Mouse (Mus musculus) myocyte (in vitro differentiated cells): ENCODE results near the gene Supt5. TPM values are rescaled to one million over a fixed set of nuclear protein-coding genes. Genes with fewer than 3 reads are reported as not detected.

Experiments
- H3K27me3 ChIP-seq: one replicate; pipeline ENCODE4 v1.6.1; 2011; ENCODE audit not compliant: control insufficient read depth, insufficient read depth, insufficient read length
- H3K36me3 ChIP-seq: one replicate; pipeline ENCODE4 v1.6.1; 2011; ENCODE audit not compliant: control insufficient read depth, insufficient read depth
- H3K4me2 ChIP-seq: one replicate; pipeline ENCODE4 v1.6.1; 2011; ENCODE audit warnings: low read depth, control low read depth
- H3K4me3 ChIP-seq: one replicate; pipeline ENCODE4 v1.5.1; 2011; ENCODE audit warnings: mild to moderate bottlenecking, control low read depth, moderate library complexity
- H3K79me2 ChIP-seq: one replicate; pipeline ENCODE4 v1.6.1; 2011; ENCODE audit not compliant: control insufficient read depth, insufficient read depth
- H3ac ChIP-seq: one replicate; pipeline ENCODE4 v1.6.1; 2011; ENCODE audit not compliant: control insufficient read depth, insufficient read length
- CEBPB ChIP-seq: IDR thresholded peaks from 2 replicates; pipeline ENCODE4 v1.6.1; 2011; ENCODE audit warnings: mild to moderate bottlenecking, moderate library complexity; ENCODE audit not compliant: poor library complexity, insufficient read depth, severe bottlenecking
- E2F4 ChIP-seq: IDR thresholded peaks from one replicate; pipeline ENCODE4 v1.6.1; 2011; ENCODE audit warnings: mild to moderate bottlenecking, control low read depth, moderate library complexity; ENCODE audit not compliant: insufficient read depth
- MAX ChIP-seq: IDR thresholded peaks from one replicate; pipeline ENCODE4 v1.6.1; 2011; ENCODE audit warnings: low read depth, mild to moderate bottlenecking, control low read depth
- MYOD1 ChIP-seq, 3 experiments: IDR thresholded peaks; one replicate each; pipeline ENCODE4 v1.6.1; 2011; ENCODE audit warnings: control low read depth in 2 of 3, low read depth in 2 of 3, mild to moderate bottlenecking in 2 of 3, moderate library complexity in 1 of 3; ENCODE audit not compliant: insufficient read length in 2 of 3, control insufficient read depth in 1 of 3
- MYOG ChIP-seq, 3 experiments: IDR thresholded peaks; one replicate each; pipeline ENCODE4 v1.6.1; 2011; ENCODE audit warnings: control low read depth in 2 of 3, low read depth in 2 of 3, mild to moderate bottlenecking in 2 of 3; ENCODE audit not compliant: insufficient read length in 2 of 3, control insufficient read depth in 1 of 3, insufficient read depth in 1 of 3
- POLR2A ChIP-seq: IDR thresholded peaks from one replicate; pipeline ENCODE4 v1.6.1; 2011; ENCODE audit warnings: low read depth, mild to moderate bottlenecking, control low read depth, moderate library complexity; ENCODE audit not compliant: insufficient read length
- POLR2AphosphoS2 ChIP-seq: IDR thresholded peaks from one replicate; pipeline ENCODE4 v1.6.1; 2011; ENCODE audit warnings: low read depth, control low read depth; ENCODE audit not compliant: insufficient read length
- REST ChIP-seq: IDR thresholded peaks from one replicate; pipeline ENCODE4 v1.6.1; 2011; ENCODE audit warnings: mild to moderate bottlenecking, control low read depth, moderate library complexity; ENCODE audit not compliant: insufficient read depth, insufficient read length
- SRF ChIP-seq: IDR thresholded peaks from one replicate; pipeline ENCODE4 v1.6.1; 2011; ENCODE audit warnings: low read depth; ENCODE audit not compliant: control insufficient read depth, insufficient read length
- TCF12 ChIP-seq: IDR thresholded peaks from one replicate; pipeline ENCODE4 v1.6.1; 2011; ENCODE audit warnings: mild to moderate bottlenecking, control low read depth; ENCODE audit not compliant: poor library complexity, insufficient read depth, severe bottlenecking
- TCF3 ChIP-seq: IDR thresholded peaks from one replicate; pipeline ENCODE4 v1.6.1; 2011; ENCODE audit warnings: low read depth, control low read depth; ENCODE audit not compliant: insufficient read length
- USF1 ChIP-seq: IDR thresholded peaks from one replicate; pipeline ENCODE4 v1.6.1; 2011; ENCODE audit warnings: low read depth, mild to moderate bottlenecking, control low read depth, moderate library complexity
- polyA plus RNA-seq: library from polyadenylated mRNA; unstranded; fragments of >200 nt; fragmentation: generic; extraction: Trizol; gene quantifications from one replicate; pipeline ENCODE4 v1.2.1, GENCODE M21; 2012; ENCODE audit warnings: missing spikeins

The Supt5 gene
- polyA plus RNA-seq, 1 experiment = 84.2 TPM

DNA sequence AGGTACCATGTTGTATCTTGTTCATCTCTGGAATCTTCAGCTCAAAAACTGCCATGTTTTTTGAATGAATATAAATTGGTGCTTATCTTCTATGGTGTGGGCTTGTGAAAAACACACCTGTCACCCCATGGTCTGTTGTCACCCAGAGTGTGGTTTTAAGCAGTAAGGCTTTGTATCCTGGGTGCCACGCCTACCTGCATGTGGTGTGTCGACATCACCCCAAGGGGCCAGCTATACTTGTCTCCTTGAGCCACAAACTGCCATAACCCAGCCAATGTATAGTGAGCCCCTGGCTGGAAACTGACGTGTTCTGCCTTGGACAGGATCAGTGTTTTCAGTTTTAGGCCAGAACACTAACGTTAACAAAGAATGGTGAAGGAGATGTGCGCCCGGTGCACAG is 45.6 kb upstream of the Supt5 start:
- no peak overlapping the region for H3K4me2 ChIP-seq
- H3K4me3 ChIP-seq = no peak overlapping the region
- no peaks in the 10 kb centered on the region for H3K79me2 ChIP-seq
- H3ac ChIP-seq = no peak overlapping the region
- H3K27me3 ChIP-seq = no peaks in the 10 kb centered on the region
- no peaks in the 10 kb centered on the region for H3K36me3 ChIP-seq
- peak in 1 of 3 experiments; percentile 49 for TF ChIP-seq MYOD1 (IDR thresholded peaks at IDR 0.05; ENCODE audit: control insufficient read depth in 1 of 3, insufficient read length in 2 of 3, low read depth in 2 of 3)
- no peak for TF ChIP-seq MAX
- TF ChIP-seq TCF12 = no peak
- TF ChIP-seq TCF3 = no peak
- TF ChIP-seq CEBPB = no peak
- no peak for TF ChIP-seq USF1
- no peak for TF ChIP-seq POLR2AphosphoS2
- TF ChIP-seq MYOG (IDR thresholded peaks at IDR 0.05; ENCODE audit: control insufficient read depth in 1 of 3, insufficient read depth in 1 of 3, insufficient read length in 2 of 3, low read depth in 2 of 3) = peak in 1 of 3 experiments; percentile 46
- TF ChIP-seq E2F4 = no peak

DNA sequence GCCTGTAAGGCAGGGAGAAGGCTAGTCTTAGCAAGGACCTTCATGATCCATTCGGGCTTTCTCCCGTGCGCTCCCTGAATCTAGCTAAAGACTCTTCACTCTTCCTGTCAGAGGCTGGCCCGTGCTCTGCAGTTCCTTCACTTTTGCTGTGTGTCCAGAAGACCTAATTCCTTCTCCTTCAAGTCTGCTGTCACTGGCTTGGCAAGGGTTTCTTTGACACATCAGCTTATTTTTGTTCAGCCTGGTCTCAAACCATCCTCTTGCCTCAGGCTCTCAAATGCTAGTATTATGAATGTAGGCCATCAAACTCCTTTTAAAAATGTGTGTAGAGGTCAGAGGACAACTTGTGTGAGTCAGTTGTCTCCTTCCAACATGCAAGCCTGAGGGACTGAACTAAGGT is 45.1 kb upstream of the Supt5 start:
- Histone ChIP-seq H3K27me3 (no peaks in the 10 kb centered on the region), H3K4me3 (no peak overlapping the region), H3ac (no peak overlapping the region), H3K36me3 (no peaks in the 10 kb centered on the region), H3K4me2 (peak overlapping the region; percentile 27), H3K79me2 (no peaks in the 10 kb centered on the region)
- TF ChIP-seq POLR2AphosphoS2 (peak; percentile 8), TCF3 (no peak), TCF12 (no peak), MAX (no peak), SRF (no peak), POLR2A (no peak)

DNA sequence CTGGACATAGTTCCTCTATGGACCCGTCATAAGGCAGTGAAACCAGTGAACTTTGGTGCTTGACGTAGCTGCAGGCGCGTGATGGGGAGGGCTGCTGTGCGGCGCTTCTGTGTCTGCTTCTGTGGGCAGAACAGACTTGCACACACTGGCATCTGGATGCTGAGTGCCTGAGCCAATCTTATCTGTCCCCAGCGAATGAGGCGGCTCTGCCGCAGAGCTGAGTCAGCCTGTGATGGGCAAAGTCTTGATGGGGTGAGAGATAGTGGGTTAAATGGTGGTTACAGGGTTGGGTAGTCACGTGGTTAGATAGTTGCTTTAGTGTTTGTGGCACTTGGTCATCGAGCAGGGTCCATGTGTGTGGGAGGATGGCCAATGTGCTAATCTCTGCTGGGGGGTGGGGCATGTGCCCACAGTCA is 44.4 kb upstream of the Supt5 start:
- H3K36me3 ChIP-seq = no peaks in the 10 kb centered on the region
- no peaks in the 10 kb centered on the region for H3K27me3 ChIP-seq
- H3K4me3 ChIP-seq = peak overlapping the region; percentile 30
- peak overlapping the region; percentile 92 for H3K4me2 ChIP-seq
- no peak overlapping the region for H3ac ChIP-seq
- TF ChIP-seq USF1 (peak; percentile 75), REST (no peak), MAX (no peak), POLR2AphosphoS2 (peak; percentile 31), POLR2A (peak; percentile 12), E2F4 (no peak), TCF12 (no peak), SRF (no peak), MYOD1 (IDR thresholded peaks at IDR 0.05; ENCODE audit: control insufficient read depth in 1 of 3, insufficient read length in 2 of 3, low read depth in 2 of 3) (peak in 2 of 3 experiments; percentile 1 to 3), CEBPB (0 out of 2 replicates have a peak, but pooled peaks have one; percentile 8), MYOG (IDR thresholded peaks at IDR 0.05; ENCODE audit: control insufficient read depth in 1 of 3, insufficient read depth in 1 of 3, insufficient read length in 2 of 3, low read depth in 2 of 3) (peak in 2 of 3 experiments; percentile 27 to 66), TCF3 (no peak)
- H3K79me2 ChIP-seq = peaks cover 5% of the 10 kb centered on the region

DNA sequence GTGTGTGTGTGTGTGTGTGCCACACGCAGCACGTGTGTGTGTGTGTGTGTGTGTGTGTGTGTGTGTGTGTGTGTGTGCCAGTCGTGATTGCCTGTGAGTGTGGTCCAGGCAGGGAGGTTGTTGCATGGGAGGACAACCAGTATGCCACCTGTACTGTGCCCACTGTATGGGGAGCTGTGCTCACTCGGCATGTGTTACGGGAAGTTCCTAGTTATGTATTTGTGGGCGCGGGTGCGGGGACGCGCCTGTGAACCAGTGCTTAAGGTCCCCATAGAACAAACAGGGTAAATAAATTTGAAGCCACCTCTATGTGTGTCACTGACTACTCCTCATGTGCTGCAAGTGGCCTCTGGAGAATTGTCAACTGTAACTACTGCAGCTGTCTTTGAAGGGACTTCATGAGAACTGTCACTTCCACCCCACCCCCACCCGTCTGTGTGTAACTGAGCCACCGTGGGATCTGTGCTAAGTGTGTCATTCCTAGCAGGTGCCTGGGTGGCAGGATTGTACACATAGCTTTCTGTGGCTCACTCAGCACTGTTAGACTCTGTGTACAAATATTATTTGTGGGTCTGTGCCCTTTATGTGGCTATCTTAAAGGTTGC is 43.9 kb upstream of the Supt5 start:
- no peaks in the 10 kb centered on the region for H3K27me3 ChIP-seq
- peaks cover 11% of the 10 kb centered on the region for H3K79me2 ChIP-seq
- peak overlapping the region; percentile 9 for H3ac ChIP-seq
- peak overlapping the region; percentile 92 for H3K4me2 ChIP-seq
- no peaks in the 10 kb centered on the region for H3K36me3 ChIP-seq
- peak overlapping the region; percentile 30 for H3K4me3 ChIP-seq
- TF ChIP-seq TCF3 (no peak), TCF12 (no peak), MYOG (IDR thresholded peaks at IDR 0.05; ENCODE audit: control insufficient read depth in 1 of 3, insufficient read depth in 1 of 3, insufficient read length in 2 of 3, low read depth in 2 of 3) (peak in 1 of 3 experiments; percentile 38), MYOD1 (IDR thresholded peaks at IDR 0.05; ENCODE audit: control insufficient read depth in 1 of 3, insufficient read length in 2 of 3, low read depth in 2 of 3) (peak in 1 of 3 experiments; percentile 55), E2F4 (no peak), POLR2AphosphoS2 (peak; percentile 52), POLR2A (peak; percentile 35)

DNA sequence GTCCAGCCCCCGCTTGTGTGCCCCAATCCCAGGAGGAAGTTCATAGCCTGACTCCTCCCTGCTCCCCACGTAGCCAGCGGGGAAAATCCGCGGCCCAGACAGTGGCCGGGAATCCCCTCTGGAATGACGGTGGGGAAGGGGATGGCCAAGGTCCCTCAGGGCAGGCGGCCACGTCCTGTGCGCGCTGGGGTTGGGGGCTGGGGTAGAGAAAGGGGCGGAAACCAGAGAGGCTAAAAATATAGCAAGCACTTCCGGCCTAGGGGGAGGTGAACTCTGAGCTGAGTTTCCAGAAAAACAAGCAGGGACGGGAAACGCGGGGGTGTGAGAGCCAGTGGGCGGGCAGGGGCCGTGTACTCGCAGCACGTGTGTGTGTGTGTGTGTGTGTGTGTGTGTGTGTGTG is 43.4 kb upstream of the Supt5 start:
- H3K4me3 ChIP-seq = peak overlapping the region; percentile 30
- H3K36me3 ChIP-seq = no peaks in the 10 kb centered on the region
- H3K4me2 ChIP-seq = peak overlapping the region; percentile 92
- peaks cover 16% of the 10 kb centered on the region for H3K79me2 ChIP-seq
- TF ChIP-seq MYOD1 (IDR thresholded peaks at IDR 0.05; ENCODE audit: control insufficient read depth in 1 of 3, insufficient read length in 2 of 3, low read depth in 2 of 3) (no peak), MYOG (IDR thresholded peaks at IDR 0.05; ENCODE audit: control insufficient read depth in 1 of 3, insufficient read depth in 1 of 3, insufficient read length in 2 of 3, low read depth in 2 of 3) (no peak), MAX (no peak), POLR2A (peak; percentile 47)
- H3ac ChIP-seq = peak overlapping the region; percentile 9
- H3K27me3 ChIP-seq = no peaks in the 10 kb centered on the region
